Mouse (Mus musculus): ENCODE measurements around the gene Ptch2. TPM values are rescaled to one million over a fixed set of nuclear protein-coding genes. Genes with fewer than 3 reads are reported as not detected.

Ptch2 gene
- polyA plus RNA-seq, 1 experiment from 2014 or later: 6.1 TPM

DNA sequence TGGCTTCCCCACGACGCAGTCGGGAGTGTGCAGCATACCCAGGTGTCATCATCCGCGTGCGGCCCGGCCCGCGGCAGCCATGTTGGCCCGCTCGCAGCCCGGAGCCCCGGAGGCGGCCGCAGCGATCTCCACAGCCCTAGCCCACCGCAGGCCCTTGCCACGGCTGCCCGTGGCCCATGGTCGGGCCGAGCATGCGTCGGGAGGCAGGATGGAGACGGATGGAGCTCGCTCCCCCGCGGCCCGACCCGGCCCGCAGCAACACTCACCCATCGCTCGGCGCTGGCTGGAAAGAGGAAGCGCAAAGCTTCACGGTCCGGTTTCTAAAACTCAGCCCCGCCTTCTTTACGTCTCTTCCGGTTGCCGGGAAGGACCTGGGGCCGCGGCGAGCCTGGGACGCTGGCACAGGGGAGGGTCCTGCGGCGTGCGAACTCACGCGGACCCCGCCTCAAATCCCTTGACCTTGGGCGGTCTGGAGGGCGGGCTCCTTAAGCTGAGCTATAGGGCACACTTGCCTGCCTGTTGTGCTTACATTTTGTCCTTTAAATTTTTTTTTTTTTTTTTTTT lies 60.0 kb downstream of the Ptch2 start, which contains the start of gene Rps8:
Gene Rps8 (minus strand): TSS at position 452 of the 564 bp plus-strand sequence.
- Histone ChIP-seq H3K4me1 (ENCODE audit: control insufficient read depth, insufficient read depth, low read length) (0 out of 2 replicates have a peak, but pooled peaks cover 3% of the 10 kb centered on the region), H3K27me3 (ENCODE audit: control insufficient read depth, insufficient read depth, low read length) (no peaks in the 10 kb centered on the region), H3K36me3 (ENCODE audit: control insufficient read depth, insufficient read depth, low read length) (peaks cover 39% of the 10 kb centered on the region), H3K4me3 (ENCODE audit: low read depth, low read length) (peak within 1 kb of the TSS; percentile 98), H3K27ac (replicated peaks; ENCODE audit: low read depth, low read length) (peak within 1 kb of the TSS; percentile 93), H3K9ac (ENCODE audit: low read length) (peak within 1 kb of the TSS; percentile 99), H3K9me3 (ENCODE audit: control insufficient read depth, low read length) (no peaks in the 10 kb centered on the region), H3K4me2 (ENCODE audit: low read depth, severe bottlenecking) (peak within 1 kb of the TSS; percentile 94)
- under 1% methylated on average over 52 of the region's 52 CpGs for WGBS
- ATAC-seq (ENCODE audit: insufficient number of reproducible peaks, low FRiP score, low TSS enrichment, low read depth) (peak; percentile 89), DNase-seq (ENCODE audit: low spot score) (peak; percentile 93)

DNA sequence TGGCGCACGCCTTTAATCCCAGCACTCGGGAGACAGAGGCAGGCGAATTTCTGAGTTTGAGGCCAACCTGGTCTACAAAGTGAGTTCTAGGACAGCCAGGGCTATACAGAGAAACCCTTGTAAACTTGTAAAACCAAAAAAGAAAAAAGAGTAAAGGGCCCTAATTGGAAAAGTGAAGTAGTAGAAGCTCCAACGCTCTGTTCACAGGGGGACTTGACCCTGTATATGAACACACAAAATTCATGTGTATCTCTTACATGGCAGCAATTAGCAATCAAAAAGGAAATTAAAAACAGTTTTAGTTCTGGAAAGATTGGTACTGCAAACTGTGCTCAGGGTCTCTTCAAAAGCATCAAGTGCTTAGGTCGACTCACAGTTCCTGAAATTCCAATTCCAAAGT lies 60.5 kb downstream of the Ptch2 start:
- H3K9ac ChIP-seq (ENCODE audit: low read length): no peak overlapping the region; the same call in 1 of the 2 replicates
- H3K4me2 ChIP-seq (ENCODE audit: low read depth, severe bottlenecking): peak overlapping the region; percentile 94; the same call in 1 of the 2 replicates
- H3K9me3 ChIP-seq (ENCODE audit: control insufficient read depth, low read length): no peaks in the 10 kb centered on the region
- peak overlapping the region; percentile 98 for H3K4me3 ChIP-seq (ENCODE audit: low read depth, low read length)
- peaks cover 38% of the 10 kb centered on the region for H3K36me3 ChIP-seq (ENCODE audit: control insufficient read depth, insufficient read depth, low read length)
- WGBS: 23% methylated on average over 6 of the region's 6 CpGs
- H3K27ac ChIP-seq (replicated peaks; ENCODE audit: low read depth, low read length): no peak overlapping the region
- DNase-seq (ENCODE audit: low spot score) (no peak), ATAC-seq (ENCODE audit: insufficient number of reproducible peaks, low FRiP score, low TSS enrichment, low read depth) (no peak)
- H3K4me1 ChIP-seq (ENCODE audit: control insufficient read depth, insufficient read depth, low read length): 0 out of 2 replicates have a peak, but pooled peaks cover 3% of the 10 kb centered on the region
- no peaks in the 10 kb centered on the region for H3K27me3 ChIP-seq (ENCODE audit: control insufficient read depth, insufficient read depth, low read length)

DNA sequence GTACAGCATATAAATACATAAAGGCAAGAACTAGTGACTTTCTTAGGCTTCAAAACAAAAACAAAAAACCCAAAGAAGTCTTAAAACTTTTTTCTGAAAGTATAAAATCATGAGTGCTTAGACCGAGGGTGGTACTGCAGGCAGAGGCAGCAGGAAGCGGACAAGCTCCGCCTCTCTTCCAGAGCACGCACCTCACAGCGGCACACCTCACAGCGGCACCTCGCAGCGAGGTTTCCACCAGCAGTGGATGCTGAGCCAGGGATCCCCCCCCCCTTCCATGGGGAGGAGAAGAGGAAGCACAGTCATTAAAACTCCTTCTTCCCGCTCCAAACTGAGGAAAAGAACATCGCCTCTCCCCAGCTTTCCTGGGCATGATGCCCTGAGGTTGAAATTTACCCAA lies 63.8 kb downstream of the Ptch2 start:
- H3K4me1 ChIP-seq (ENCODE audit: control insufficient read depth, insufficient read depth, low read length): 0 out of 2 replicates have a peak, but pooled peaks cover 3% of the 10 kb centered on the region
- H3K36me3 ChIP-seq (ENCODE audit: control insufficient read depth, insufficient read depth, low read length): peaks cover 32% of the 10 kb centered on the region
- ATAC-seq (ENCODE audit: insufficient number of reproducible peaks, low FRiP score, low TSS enrichment, low read depth) (no peak), DNase-seq (ENCODE audit: low spot score) (no peak)
- H3K27me3 ChIP-seq (ENCODE audit: control insufficient read depth, insufficient read depth, low read length): no peaks in the 10 kb centered on the region
- H3K4me2 ChIP-seq (ENCODE audit: low read depth, severe bottlenecking): no peak overlapping the region
- H3K9me3 ChIP-seq (ENCODE audit: control insufficient read depth, low read length): no peaks in the 10 kb centered on the region
- H3K4me3 ChIP-seq (ENCODE audit: low read depth, low read length): no peak overlapping the region
- no peak overlapping the region for H3K9ac ChIP-seq (ENCODE audit: low read length)
- WGBS: 84% methylated on average over 10 of the region's 10 CpGs
- H3K27ac ChIP-seq (replicated peaks; ENCODE audit: low read depth, low read length): no peak overlapping the region

DNA sequence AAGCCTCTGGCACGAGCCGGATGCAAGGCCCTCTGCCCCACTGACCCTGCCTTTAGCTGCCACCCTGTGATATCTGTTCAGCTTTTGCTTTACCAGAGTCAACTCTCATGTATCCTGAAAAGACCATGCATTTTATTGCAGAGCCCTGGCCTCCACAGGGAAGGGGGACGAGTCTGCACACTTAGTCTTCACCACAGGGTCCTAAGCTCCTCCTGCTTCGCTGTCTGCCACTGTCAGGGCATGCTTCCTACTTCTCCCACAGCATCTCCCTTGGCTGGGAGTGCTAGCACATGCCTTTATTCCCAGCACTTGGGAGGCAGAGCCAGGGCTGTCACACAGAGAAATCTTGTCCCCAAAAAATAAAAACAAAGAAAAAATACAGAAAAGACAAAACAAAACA lies 65.3 kb downstream of the Ptch2 start:
- DNase-seq (ENCODE audit: low spot score) (no peak), ATAC-seq (ENCODE audit: insufficient number of reproducible peaks, low FRiP score, low TSS enrichment, low read depth) (no peak)
- Histone ChIP-seq H3K9me3 (ENCODE audit: control insufficient read depth, low read length) (no peaks in the 10 kb centered on the region), H3K4me1 (ENCODE audit: control insufficient read depth, insufficient read depth, low read length) (no peaks in the 10 kb centered on the region), H3K4me3 (ENCODE audit: low read depth, low read length) (no peak overlapping the region), H3K27ac (replicated peaks; ENCODE audit: low read depth, low read length) (no peak overlapping the region), H3K9ac (ENCODE audit: low read length) (no peak overlapping the region), H3K4me2 (ENCODE audit: low read depth, severe bottlenecking) (no peak overlapping the region), H3K36me3 (ENCODE audit: control insufficient read depth, insufficient read depth, low read length) (peaks cover 43% of the 10 kb centered on the region), H3K27me3 (ENCODE audit: control insufficient read depth, insufficient read depth, low read length) (no peaks in the 10 kb centered on the region)
- 64% methylated on average over 4 of the region's 4 CpGs for WGBS

Small RNA genes lying within 50 kb of the gene (microRNA-seq; reads per million reads assigned to microRNA genes)
- not detected for gene Gm22398

Other genes with a start within 250 kb of the Ptch2 start
- gene Zswim5, start 218.7 kb upstream of the Ptch2 start, polyA plus RNA-seq (2014; fragmentation: Nextera tagmentation; extraction: Ambion mirVana): 1.1 and 1.3 TPM in 2 replicates
- 121 and 129 TPM in 2 replicates for gene Urod, start 101.7 kb upstream of the Ptch2 start, polyA plus RNA-seq (2014; fragmentation: Nextera tagmentation; extraction: Ambion mirVana)
- 6.7 and 9.9 TPM in 2 replicates for gene Hectd3, start 100.8 kb upstream of the Ptch2 start, polyA plus RNA-seq (2014; fragmentation: Nextera tagmentation; extraction: Ambion mirVana)
- gene Eif2b3, start 76.7 kb upstream of the Ptch2 start, polyA plus RNA-seq (2014; fragmentation: Nextera tagmentation; extraction: Ambion mirVana): 53.5 and 57.2 TPM in 2 replicates
- gene Btbd19, start 29.6 kb downstream of the Ptch2 start, polyA plus RNA-seq (2014; fragmentation: Nextera tagmentation; extraction: Ambion mirVana): 4.1 and 4.5 TPM in 2 replicates
- not detected in 2 replicates for gene Tctex1d4, start 30.7 kb downstream of the Ptch2 start, polyA plus RNA-seq (2014; fragmentation: Nextera tagmentation; extraction: Ambion mirVana)
- 2.0 and 2.3 TPM in 2 replicates for gene Plk3, start 37.9 kb downstream of the Ptch2 start, polyA plus RNA-seq (2014; fragmentation: Nextera tagmentation; extraction: Ambion mirVana)
- 1,072 and 1,111 TPM in 2 replicates for gene Rps8, start 60.2 kb downstream of the Ptch2 start, polyA plus RNA-seq (2014; fragmentation: Nextera tagmentation; extraction: Ambion mirVana)
- 125 and 136 TPM in 2 replicates for gene Kif2c, start 86.6 kb downstream of the Ptch2 start, polyA plus RNA-seq (2014; fragmentation: Nextera tagmentation; extraction: Ambion mirVana)
- 9.7 and 11.6 TPM in 2 replicates for gene Tmem53, start 155.9 kb downstream of the Ptch2 start, polyA plus RNA-seq (2014; fragmentation: Nextera tagmentation; extraction: Ambion mirVana)
- 0.12 TPM in 1 of 2 replicates, not detected in the other for gene Armh1, start 156.1 kb downstream of the Ptch2 start, polyA plus RNA-seq (2014; fragmentation: Nextera tagmentation; extraction: Ambion mirVana)

All from limb, embryonic 11.5 days (tissue).